Mouse (Mus musculus) midbrain, embryonic 10.5 days (tissue): ENCODE data around the gene Il31. TPM values are rescaled to one million over a fixed set of nuclear protein-coding genes. Genes with fewer than 3 reads are reported as not detected.
"Not testable (repeated sequence)": the region's sequence is repeated elsewhere in the genome, so short reads cannot be mapped to it uniquely, and the experiment has no call there.

ENCODE experiments used
- DNase-seq: peaks from one replicate; pipeline ENCODE4 v3.0.0-alpha.2; 2017; ENCODE audit warnings: low spot score
- H3K27ac ChIP-seq: fragments of 300-500 bp; sonication (generic); replicated peaks from 2 replicates; pipeline ENCODE4 v1.5.1; 2016; ENCODE audit warnings: mild to moderate bottlenecking
- H3K27me3 ChIP-seq: fragments of 300-500 bp; sonication (generic); 2 replicates; pipeline ENCODE4 v1.6.1; 2016; ENCODE audit warnings: low read depth, mild to moderate bottlenecking; ENCODE audit not compliant: poor library complexity, severe bottlenecking
- H3K36me3 ChIP-seq: fragments of 300-500 bp; sonication (generic); 2 replicates; pipeline ENCODE4 v1.6.1; 2016; ENCODE audit warnings: mild to moderate bottlenecking, moderate library complexity
- H3K4me1 ChIP-seq: fragments of 300-500 bp; sonication (generic); 2 replicates; pipeline ENCODE4 v1.6.1; 2016
- H3K4me3 ChIP-seq: fragments of 300-500 bp; sonication (generic); 2 replicates; pipeline ENCODE4 v1.5.1; 2016; ENCODE audit warnings: mild to moderate bottlenecking, moderate library complexity
- H3K9me3 ChIP-seq: fragments of 300-500 bp; sonication (generic); replicated peaks from 2 replicates; pipeline ENCODE4 v1.6.1; 2016; ENCODE audit warnings: mild to moderate bottlenecking
- WGBS: fragments of 180-500 bp; shearing (Covaris S2); methylation state at CpG from one replicate; pipeline ENCODE4 v1.1.7; 2016; 5-methylcytosine and 5-hydroxymethylcytosine counted together
- polyA plus RNA-seq: library from polyadenylated mRNA; unstranded; fragments of >200 nt; fragmentation: Nextera tagmentation; extraction: Ambion mirVana; gene quantifications from 2 replicates; pipeline ENCODE4 v1.2.1, GENCODE M21; 2016

Il31 gene
- polyA plus RNA-seq, 1 experiment from 2014 or later: not detected

DNA sequence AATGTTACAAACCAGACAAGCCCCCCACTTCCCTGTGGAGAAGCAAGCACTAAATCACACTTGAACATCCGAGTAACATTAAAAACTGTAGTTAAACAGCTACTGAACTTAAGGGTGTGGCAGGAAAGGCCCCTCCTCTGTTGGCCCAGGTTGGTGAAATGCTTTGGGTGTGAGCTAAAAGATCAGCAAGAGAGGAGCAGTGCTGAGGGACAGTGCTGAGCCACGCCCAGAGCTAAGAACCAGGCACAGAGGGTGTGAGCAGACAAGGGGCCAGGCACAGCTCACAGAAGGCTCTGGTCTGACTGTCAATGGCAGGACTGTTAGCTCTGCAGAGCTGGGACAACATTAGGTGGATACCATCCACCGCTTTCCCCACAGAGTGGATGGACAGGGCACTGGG is 22.8 kb upstream of the Il31 start:
- Histone ChIP-seq H3K27ac (no peak overlapping the region), H3K4me1 (peaks cover 22% of the 10 kb centered on the region), H3K4me3 (no peak overlapping the region), H3K9me3 (no peaks in the 10 kb centered on the region), H3K36me3 (peaks cover 66% of the 10 kb centered on the region), H3K27me3 (peaks cover 28% of the 10 kb centered on the region)
- WGBS: 86% methylated on average over 3 of the region's 3 CpGs
- no peak for DNase-seq

GRCm38 (mm10) chr5:123511426-123511825 is 22.1 kb upstream of the Il31 start:
- DNase-seq, H3K27ac ChIP-seq, H3K9me3 ChIP-seq, H3K4me3 ChIP-seq: not testable (repeated sequence)
- H3K27me3 ChIP-seq: peaks cover 34% of the 10 kb centered on the region
- 90% methylated on average over 3 of the region's 3 CpGs for WGBS
- peaks cover 60% of the 10 kb centered on the region for H3K36me3 ChIP-seq
- H3K4me1 ChIP-seq: peaks cover 22% of the 10 kb centered on the region

DNA sequence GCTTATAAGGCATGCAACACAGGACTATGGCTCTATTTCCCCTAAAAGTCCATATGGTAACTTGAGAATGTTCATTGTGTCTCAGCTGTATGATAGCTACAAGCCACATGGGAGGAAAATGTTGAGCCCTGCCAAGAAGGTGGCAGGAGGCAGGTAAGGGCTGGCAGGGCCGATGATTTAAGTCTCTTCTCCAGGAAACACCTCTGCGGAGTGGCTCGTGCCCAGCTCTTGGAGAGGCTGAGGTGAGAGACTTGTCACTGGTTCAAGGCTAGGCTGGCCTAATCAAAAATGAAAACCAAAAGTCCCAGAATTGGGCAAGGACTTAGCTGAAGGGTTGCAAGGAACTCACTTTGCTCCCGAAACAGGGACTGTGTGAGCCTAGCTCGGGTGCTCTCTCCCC is 20.9 kb upstream of the Il31 start, which contains the start of gene B3gnt4:
B3gnt4 (plus strand) TSS at position 301 of the 400 bp plus-strand sequence.
- 90% methylated on average over 5 of the region's 5 CpGs for WGBS
- H3K4me3 ChIP-seq: no peak within 1 kb of the TSS; the same call in 1 of the 2 replicates

DNA sequence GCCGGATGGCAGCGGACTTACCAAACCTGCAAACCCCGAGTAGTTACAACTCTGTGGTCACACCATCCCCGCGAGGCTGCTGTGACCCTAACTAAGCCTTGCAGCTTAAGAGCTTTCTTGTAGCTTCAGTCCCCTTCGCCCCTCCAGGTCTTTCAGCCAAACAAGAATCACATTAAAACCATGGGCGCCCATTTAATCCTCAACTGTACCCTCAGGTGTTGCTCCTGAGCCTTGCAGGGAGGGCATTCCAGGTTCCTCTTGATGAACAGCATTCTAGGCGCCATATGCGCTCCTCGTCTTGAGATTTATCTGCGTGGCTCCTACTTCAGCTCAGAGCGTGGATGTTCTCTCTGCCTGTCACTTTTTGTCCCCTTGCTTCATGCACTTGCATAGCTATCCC is 19.6 kb upstream of the Il31 start:
- Histone ChIP-seq H3K27ac (peak overlapping the region; percentile 84), H3K9me3 (no peaks in the 10 kb centered on the region), H3K4me3 (peak overlapping the region; percentile 68), H3K4me1 (peaks cover 23% of the 10 kb centered on the region), H3K27me3 (peaks cover 39% of the 10 kb centered on the region), H3K36me3 (peaks cover 34% of the 10 kb centered on the region)
- WGBS: 10% methylated on average over 12 of the region's 12 CpGs
- DNase-seq: no peak

More for the DNA sequence above, 20.9 kb upstream of the Il31 start, which contains the start of gene B3gnt4:
- Histone ChIP-seq H3K4me1 (peaks cover 22% of the 10 kb centered on the region), H3K9me3 (no peaks in the 10 kb centered on the region), H3K27ac (no peak within 1 kb of the TSS), H3K27me3 (peaks cover 39% of the 10 kb centered on the region), H3K36me3 (peaks cover 47% of the 10 kb centered on the region)
- no peak for DNase-seq

DNA sequence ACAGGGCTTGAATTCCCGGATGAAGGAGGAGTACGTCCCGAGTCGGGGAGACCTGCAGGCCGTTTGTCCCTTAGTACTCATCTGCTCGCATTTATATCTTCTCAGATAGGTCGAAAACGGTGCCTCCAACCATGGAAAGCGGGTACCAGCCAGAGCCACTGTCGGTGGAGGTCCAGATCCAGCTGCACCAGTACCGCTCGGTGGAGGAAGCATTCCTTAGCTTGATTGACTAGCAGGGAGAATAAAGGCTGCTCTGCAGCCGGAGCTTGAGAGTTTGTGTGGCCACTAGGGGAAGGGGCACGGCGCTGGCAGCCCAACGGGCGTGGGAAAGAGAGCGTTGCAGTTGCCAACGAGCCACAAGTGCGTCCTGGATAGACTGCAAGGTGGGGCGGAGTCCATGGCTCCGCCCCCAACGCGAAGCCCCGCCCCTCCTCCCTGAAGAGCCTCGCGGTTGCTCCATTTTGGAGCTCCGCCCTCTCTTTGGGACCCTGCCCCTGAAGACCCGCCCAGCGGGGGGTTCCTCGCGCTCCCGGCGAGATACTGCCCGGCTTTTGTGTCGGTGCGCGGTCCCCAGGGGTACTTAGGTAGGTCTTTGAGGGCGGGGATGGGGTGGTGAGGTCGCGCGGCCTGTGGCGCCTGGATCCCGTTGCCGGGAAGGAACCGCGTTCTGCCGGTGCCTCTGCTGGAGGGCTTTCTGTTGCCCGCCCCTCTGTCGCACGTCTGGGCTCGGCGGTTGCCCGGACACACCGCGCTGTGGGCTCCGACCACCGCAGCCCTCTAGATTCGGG is 18.8 kb upstream of the Il31 start:
- 1% methylated on average over 59 of the region's 59 CpGs for WGBS
- Histone ChIP-seq H3K9me3 (no peaks in the 10 kb centered on the region), H3K27ac (peak overlapping the region; percentile 84), H3K4me1 (peaks cover 29% of the 10 kb centered on the region), H3K4me3 (peak overlapping the region; percentile 68), H3K27me3 (peaks cover 39% of the 10 kb centered on the region), H3K36me3 (peaks cover 29% of the 10 kb centered on the region)
- peak; percentile 92 for DNase-seq

GRCm38 (mm10) chr5:123501973-123502372 is 12.7 kb upstream of the Il31 start:
- Histone ChIP-seq H3K4me1 (peaks cover 22% of the 10 kb centered on the region), H3K9me3 (no peaks in the 10 kb centered on the region), H3K27ac (no peak overlapping the region), H3K36me3 (no peaks in the 10 kb centered on the region), H3K4me3 (no peak overlapping the region), H3K27me3 (peaks cover 21% of the 10 kb centered on the region)
- WGBS: 88% methylated on average over 4 of the region's 4 CpGs
- DNase-seq: no peak

- H3K27ac ChIP-seq: no peak overlapping the region
- H3K4me3 ChIP-seq: no peak overlapping the region
- peaks cover 16% of the 10 kb centered on the region for H3K27me3 ChIP-seq
- H3K36me3 ChIP-seq: no peaks in the 10 kb centered on the region
- DNase-seq: no peak
- WGBS: 51% methylated on average over 4 of the region's 4 CpGs
- peaks cover 27% of the 10 kb centered on the region for H3K4me1 ChIP-seq
- no peaks in the 10 kb centered on the region for H3K9me3 ChIP-seq
Measured at GRCm38 (mm10) chr5:123499717-123500116, 10.4 kb upstream of the Il31 start.

DNA sequence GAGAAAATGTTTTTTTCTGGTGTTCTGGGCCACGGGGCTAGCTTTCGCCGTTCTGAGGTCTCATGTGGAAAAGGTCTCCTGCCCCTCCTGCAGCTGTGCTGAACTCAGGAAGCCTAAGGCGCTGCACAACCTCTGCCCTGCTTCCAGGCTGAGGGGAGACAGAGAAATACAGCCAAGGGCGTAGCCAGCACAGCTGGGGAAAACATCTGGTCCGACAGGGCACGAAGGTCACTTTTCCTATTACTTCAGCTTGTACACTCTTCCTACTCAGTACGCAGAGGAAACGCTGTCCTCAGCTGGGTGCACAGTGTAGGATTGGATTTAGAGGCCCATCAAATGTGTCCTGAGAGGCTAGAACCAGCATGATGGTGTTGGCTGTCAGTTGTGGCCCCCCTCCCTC is 646 bp upstream of the Il31 start:
- H3K4me3 ChIP-seq: 0 out of 2 replicates have a peak overlapping the region, but pooled peaks have one; percentile 51
- 67% methylated on average over 9 of the region's 9 CpGs for WGBS
- no peaks in the 10 kb centered on the region for H3K9me3 ChIP-seq

DNA sequence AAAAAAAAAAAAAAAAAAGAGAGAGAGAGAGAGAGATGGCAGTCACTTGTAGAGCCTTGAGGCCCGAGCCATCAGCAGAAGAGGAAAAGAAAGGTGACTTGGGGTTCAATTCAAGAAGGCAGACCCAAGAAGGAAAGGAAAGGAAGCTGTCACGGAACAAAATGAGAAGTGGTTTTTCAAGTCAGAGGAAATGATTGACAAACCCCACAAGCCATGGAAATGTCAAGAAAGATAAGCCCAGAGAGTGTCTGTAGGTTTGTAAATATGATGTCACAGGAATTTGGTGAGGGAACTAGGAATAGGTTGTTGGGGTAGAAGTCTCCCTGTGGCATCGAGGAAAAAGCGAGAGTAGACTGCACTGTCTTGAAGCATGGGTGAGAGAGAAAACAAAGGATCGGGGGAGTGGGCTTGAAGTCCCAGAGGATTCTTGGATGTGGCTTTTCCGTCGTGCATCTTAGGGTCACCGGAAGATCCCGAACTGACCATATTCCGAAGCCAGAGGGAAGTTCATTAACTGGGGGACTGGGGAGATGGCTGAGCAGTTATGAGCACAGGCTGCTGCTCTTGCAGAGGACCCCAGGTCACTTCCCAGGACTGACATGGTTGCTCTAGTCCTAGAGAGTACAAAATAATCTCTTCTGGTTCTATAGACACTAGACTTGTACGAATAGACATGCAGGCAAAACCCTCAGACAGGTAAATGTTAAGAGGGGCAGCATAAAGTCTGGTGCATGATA is 1.5 kb downstream of the Il31 start:
- H3K4me1 ChIP-seq: peaks cover 13% of the 10 kb centered on the region
- no peaks in the 10 kb centered on the region for H3K9me3 ChIP-seq
- H3K4me3 ChIP-seq: no peak overlapping the region
- peaks cover 12% of the 10 kb centered on the region for H3K27me3 ChIP-seq
- no peak overlapping the region for H3K27ac ChIP-seq
- no peak for DNase-seq
- WGBS: 86% methylated on average over 11 of the region's 11 CpGs
- no peaks in the 10 kb centered on the region for H3K36me3 ChIP-seq

More for the DNA sequence above, 646 bp upstream of the Il31 start:
- H3K27ac ChIP-seq: no peak overlapping the region
- no peak for DNase-seq
- H3K36me3 ChIP-seq: no peaks in the 10 kb centered on the region
- peaks cover 12% of the 10 kb centered on the region for H3K27me3 ChIP-seq
- peaks cover 13% of the 10 kb centered on the region for H3K4me1 ChIP-seq

- Histone ChIP-seq H3K36me3 (no peaks in the 10 kb centered on the region), H3K27me3 (no peaks in the 10 kb centered on the region), H3K4me1 (peaks cover 5% of the 10 kb centered on the region; the same call in 1 of the 2 replicates), H3K4me3 (no peak overlapping the region), H3K9me3 (no peaks in the 10 kb centered on the region), H3K27ac (no peak overlapping the region)
- no peak for DNase-seq
- 79% methylated on average over 5 of the region's 5 CpGs for WGBS
Measured at GRCm38 (mm10) chr5:123473817-123474216, 15.5 kb downstream of the Il31 start.

DNA sequence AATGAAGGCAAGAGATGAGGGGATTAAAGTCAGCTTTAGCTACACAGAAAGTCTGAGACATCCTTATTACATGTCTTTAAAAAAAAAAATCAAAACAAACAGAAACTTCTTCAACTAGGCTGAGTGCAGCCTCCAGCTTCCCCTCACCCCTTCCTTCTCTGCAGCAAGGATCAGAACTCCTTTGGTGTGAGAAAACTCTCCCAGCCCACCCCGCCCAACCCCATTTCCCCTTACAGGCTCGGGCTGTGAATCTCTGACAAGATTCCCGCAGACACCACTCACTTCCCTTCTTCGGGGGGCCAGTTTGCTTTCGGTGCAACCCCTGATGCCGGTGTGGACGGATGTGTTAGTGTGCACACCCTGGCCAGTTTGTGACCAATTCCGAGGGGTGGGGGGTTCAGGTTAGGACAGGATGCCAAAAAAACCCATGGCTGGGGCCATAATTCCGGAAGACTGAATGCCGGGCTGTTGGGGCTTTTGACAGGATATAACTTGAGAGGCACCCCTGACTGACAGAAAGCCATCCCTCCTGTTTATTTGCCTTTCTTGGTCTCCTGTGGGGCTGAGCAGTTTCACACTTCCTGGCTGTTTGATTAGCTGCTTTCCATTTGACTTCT is 18.4 kb downstream of the Il31 start:
- no peaks in the 10 kb centered on the region for H3K9me3 ChIP-seq
- peak; percentile 29 for DNase-seq
- WGBS: 65% methylated on average over 10 of the region's 10 CpGs
- peaks cover 5% of the 10 kb centered on the region; the same call in 1 of the 2 replicates for H3K4me1 ChIP-seq
- H3K36me3 ChIP-seq: no peaks in the 10 kb centered on the region
- peak overlapping the region; percentile 42; the same call in 1 of the 2 replicates for H3K27ac ChIP-seq
- H3K4me3 ChIP-seq: no peak overlapping the region
- no peaks in the 10 kb centered on the region for H3K27me3 ChIP-seq

GRCm38 (mm10) chr5:123464638-123465037 is 24.7 kb downstream of the Il31 start:
- no peak overlapping the region for H3K27ac ChIP-seq
- H3K36me3 ChIP-seq: no peaks in the 10 kb centered on the region
- no peaks in the 10 kb centered on the region for H3K9me3 ChIP-seq
- no peaks in the 10 kb centered on the region for H3K27me3 ChIP-seq
- H3K4me1 ChIP-seq: no peaks in the 10 kb centered on the region
- WGBS: 80% methylated on average over 1 of the region's 1 CpGs
- no peak for DNase-seq
- no peak overlapping the region for H3K4me3 ChIP-seq
